Mouse (Mus musculus) E14TG2a.4 (cell line): ENCODE data around the gene Pawr.

ENCODE experiments used
- CTCF ChIP-seq: conservative IDR thresholded peaks from 2 replicates; pipeline ENCODE4 v1.5.1; 2014; ENCODE audit warnings: low read length
- NANOG ChIP-seq: IDR thresholded peaks from 2 replicates; pipeline ENCODE4 v1.6.1; 2014; ENCODE audit warnings: borderline replicate concordance, low read length, mixed read lengths

DNA sequence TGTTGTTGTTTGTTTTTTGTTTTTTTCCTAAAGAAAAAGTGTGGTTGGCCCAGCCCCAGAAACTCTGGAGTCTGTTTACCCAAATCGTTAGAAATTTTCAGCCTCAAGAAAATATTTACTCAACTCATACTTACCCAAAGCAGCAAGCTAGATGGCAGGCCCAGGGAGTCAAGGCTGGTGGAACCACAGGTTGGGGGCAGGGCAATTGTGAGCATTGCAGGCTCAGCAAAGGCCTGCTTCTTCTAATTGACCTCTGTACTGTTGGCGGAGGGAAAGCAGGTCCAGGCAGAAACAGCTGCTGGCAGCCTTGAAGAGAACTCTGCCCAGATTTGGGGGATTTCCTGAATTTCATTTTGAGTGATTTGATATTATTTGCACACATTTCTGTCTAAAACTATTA lies 121.6 kb downstream of the Pawr start:
- TF ChIP-seq CTCF (no peak), NANOG (no peak)
